Mouse (Mus musculus) CH12.LX (cell line): ENCODE data around the gene Casq2. TPM values are rescaled to one million over a fixed set of nuclear protein-coding genes. Genes with fewer than 3 reads are reported as not detected.

Source experiments
- DNase-seq: peaks from one replicate; pipeline ENCODE4 v3.0.0-alpha.2; 2013; ENCODE audit errors: extremely low read depth
- H3K27ac ChIP-seq: 2 replicates; pipeline ENCODE4 v1.5.1; 2012; ENCODE audit warnings: low read depth, mild to moderate bottlenecking, control low read depth, moderate library complexity; ENCODE audit not compliant: insufficient read depth
- H3K27me3 ChIP-seq: replicated peaks from 2 replicates; pipeline ENCODE3; 2012; ENCODE audit warnings: inconsistent platforms
- H3K36me3 ChIP-seq, 2 experiments: replicated peaks in 1 of 2; 2 replicates each; pipeline versions ENCODE3 to v1.6.1; 2012; ENCODE audit warnings: inconsistent platforms in 1 of 2, low read length in 1 of 2, mild to moderate bottlenecking in 1 of 2, mixed read lengths in 1 of 2, moderate library complexity in 1 of 2; ENCODE audit not compliant: control insufficient read depth in 1 of 2, insufficient read depth in 1 of 2
- H3K4me1 ChIP-seq, 2 experiments: 2 replicates each; pipeline ENCODE4 v1.6.1; 2012; ENCODE audit warnings: inconsistent platforms in 1 of 2, moderate library complexity in 1 of 2; ENCODE audit not compliant: insufficient read depth in 2 of 2, control insufficient read depth in 1 of 2
- H3K4me2 ChIP-seq: 2 replicates; pipeline ENCODE4 v1.6.1; 2012; ENCODE audit warnings: low read depth, mild to moderate bottlenecking, control low read depth; ENCODE audit not compliant: poor library complexity, insufficient read depth, severe bottlenecking
- H3K4me3 ChIP-seq, 3 experiments: fragments of 150-350 bp in 1 of 3; sonication (generic) in 1 of 3; replicated peaks in 1 of 3; 2 replicates each; pipeline versions ENCODE3 to v1.5.1; 2011 to 2012; ENCODE audit warnings: low read depth in 2 of 3, low read length in 2 of 3, mild to moderate bottlenecking in 2 of 3, moderate library complexity in 2 of 3, control low read depth in 1 of 3, improper control_type of control experiment in 1 of 3, inconsistent platforms in 1 of 3, mixed read lengths in 1 of 3; ENCODE audit not compliant: poor library complexity in 1 of 3
- H3K79me2 ChIP-seq: replicated peaks from 2 replicates; pipeline ENCODE4 v1.6.1; 2012; ENCODE audit warnings: mild to moderate bottlenecking, moderate library complexity; ENCODE audit not compliant: control insufficient read depth, poor library complexity, insufficient read depth, severe bottlenecking; ENCODE audit errors: extremely low read depth
- H3K9ac ChIP-seq: 2 replicates; pipeline ENCODE4 v1.6.1; 2012; ENCODE audit warnings: low read depth, mild to moderate bottlenecking, control low read depth, moderate library complexity; ENCODE audit not compliant: insufficient read depth
- H3K9me3 ChIP-seq: replicated peaks from 2 replicates; pipeline ENCODE3; 2012; ENCODE audit warnings: low read length, inconsistent platforms, mixed read lengths
- BHLHE40 ChIP-seq: IDR thresholded peaks from 2 replicates; pipeline ENCODE4 v1.6.1; 2011; ENCODE audit warnings: mild to moderate bottlenecking, low read depth, low read length, improper control_type of control experiment
- CHD1 ChIP-seq: IDR thresholded peaks from 2 replicates; pipeline ENCODE4 v1.6.1; 2012; ENCODE audit warnings: low read depth, low read length, improper control_type of control experiment, inconsistent platforms
- CTCF ChIP-seq, 2 experiments: IDR thresholded peaks in 1 of 2; conservative IDR thresholded peaks in 1 of 2; 2 replicates each; pipeline ENCODE4 v1.5.1; 2011 to 2012; ENCODE audit warnings: low read depth in 2 of 2, low read length in 2 of 2, improper control_type of control experiment in 1 of 2, inconsistent platforms in 1 of 2, mild to moderate bottlenecking in 1 of 2, moderate library complexity in 1 of 2
- E2F4 ChIP-seq: IDR thresholded peaks from 2 replicates; pipeline ENCODE4 v1.6.1; 2011; ENCODE audit warnings: low read depth, low read length, improper control_type of control experiment; ENCODE audit not compliant: insufficient replicate concordance
- ETS1 ChIP-seq: conservative IDR thresholded peaks from 2 replicates; pipeline ENCODE4 v1.6.1; 2012; ENCODE audit warnings: low read depth, mild to moderate bottlenecking, inconsistent platforms, low read length, improper control_type of control experiment, moderate library complexity
- IRF4 ChIP-seq: IDR thresholded peaks from 2 replicates; pipeline ENCODE4 v1.6.1; 2014; ENCODE audit warnings: low read depth, mild to moderate bottlenecking, inconsistent platforms, low read length, improper control_type of control experiment
- JUN ChIP-seq: IDR thresholded peaks from 2 replicates; pipeline ENCODE4 v1.6.1; 2011; ENCODE audit warnings: low read depth, mild to moderate bottlenecking, low read length, improper control_type of control experiment, moderate library complexity; ENCODE audit not compliant: insufficient read depth
- MAFK ChIP-seq: IDR thresholded peaks from 2 replicates; pipeline ENCODE4 v1.6.1; 2011; ENCODE audit warnings: low read length, improper control_type of control experiment; ENCODE audit not compliant: insufficient replicate concordance
- MAZ ChIP-seq: IDR thresholded peaks from 2 replicates; pipeline ENCODE4 v1.6.1; 2012; ENCODE audit warnings: low read depth, mild to moderate bottlenecking, inconsistent platforms, low read length, improper control_type of control experiment, moderate library complexity
- MEF2A ChIP-seq: IDR thresholded peaks from 2 replicates; pipeline ENCODE4 v1.6.1; 2014; ENCODE audit warnings: low read depth, mild to moderate bottlenecking, inconsistent platforms, low read length, improper control_type of control experiment, borderline replicate concordance
- NELFE ChIP-seq: IDR thresholded peaks from 2 replicates; pipeline ENCODE4 v1.6.1; 2011; ENCODE audit warnings: low read depth, low read length, improper control_type of control experiment
- POLR2A ChIP-seq: IDR thresholded peaks from 2 replicates; pipeline ENCODE4 v1.6.1; 2011; ENCODE audit warnings: low read depth, mild to moderate bottlenecking, improper control_type of control experiment, low read length
- POLR2AphosphoS2 ChIP-seq: IDR thresholded peaks from 2 replicates; pipeline ENCODE4 v1.6.1; 2011; ENCODE audit warnings: low read depth, low read length, improper control_type of control experiment
- RAD21 ChIP-seq: IDR thresholded peaks from 2 replicates; pipeline ENCODE4 v1.6.1; 2011; ENCODE audit warnings: low read depth, mild to moderate bottlenecking, low read length, improper control_type of control experiment, moderate library complexity
- RCOR1 ChIP-seq: conservative IDR thresholded peaks from 2 replicates; pipeline ENCODE4 v1.6.1; 2012; ENCODE audit warnings: low read depth, mild to moderate bottlenecking, inconsistent platforms, low read length, improper control_type of control experiment
- TBP ChIP-seq: conservative IDR thresholded peaks from 2 replicates; pipeline ENCODE4 v1.6.1; 2011; ENCODE audit warnings: low read depth, low read length, improper control_type of control experiment
- TCF12 ChIP-seq: IDR thresholded peaks from 2 replicates; pipeline ENCODE4 v1.6.1; 2014; ENCODE audit warnings: low read depth, mild to moderate bottlenecking, inconsistent platforms, low read length, improper control_type of control experiment
- UBTF ChIP-seq: IDR thresholded peaks from 2 replicates; pipeline ENCODE4 v1.6.1; 2012; ENCODE audit warnings: low read depth, mild to moderate bottlenecking, inconsistent platforms, low read length, improper control_type of control experiment, moderate library complexity
- USF2 ChIP-seq: conservative IDR thresholded peaks from 2 replicates; pipeline ENCODE4 v1.6.1; 2011; ENCODE audit warnings: low read depth, low read length, improper control_type of control experiment
- ZC3H11A ChIP-seq: IDR thresholded peaks from 2 replicates; pipeline ENCODE4 v1.6.1; 2012; ENCODE audit warnings: low read depth, mild to moderate bottlenecking, inconsistent platforms, low read length, improper control_type of control experiment
- ZKSCAN1 ChIP-seq: IDR thresholded peaks from 2 replicates; pipeline ENCODE4 v1.6.1; 2012; ENCODE audit warnings: low read depth, inconsistent platforms, low read length, improper control_type of control experiment, borderline replicate concordance
- ZMIZ1 ChIP-seq: IDR thresholded peaks from 2 replicates; pipeline ENCODE4 v1.6.1; 2012; ENCODE audit warnings: low read depth, mild to moderate bottlenecking, inconsistent platforms, low read length, improper control_type of control experiment
- dilution Hi-C: fragments of 300-500 bp; cut with MboI; formaldehyde crosslinking; loops from 2 replicates; pipeline ENCODE4 v1.14.3; 2020; ENCODE audit warnings: low sequenced_read_pairs; ENCODE audit not compliant: extremely low pct_unique_long_range_greater_than_20kb, extremely low pct_ligation_motif_present
- in situ Hi-C: fragments of 300-500 bp; cut with MboI; formaldehyde crosslinking; loops from 3 replicates; pipeline ENCODE4 v1.14.3; 2019; ENCODE audit warnings: low sequenced_read_pairs, low pct_ligation_motif_present, low pct_unique_long_range_greater_than_20kb, mixed read lengths
- polyA plus RNA-seq: library from polyadenylated mRNA; unstranded; fragments of >175 nt; gene quantifications from 2 replicates; pipeline ENCODE4 v1.2.1, GENCODE M21; 2012; ENCODE audit warnings: low read depth; ENCODE audit not compliant: insufficient read length
- total RNA-seq, 2 experiments: library from RNA; depleted of rRNA; stranded (reverse); fragments of 300-350 nt in 1 of 2; fragments of >200 nt in 1 of 2; gene quantifications; 2 replicates each; pipeline ENCODE4 v1.2.3; 2012 to 2014

Gene Casq2
- total and polyA plus RNA-seq, 3 experiments = not detected

- in situ Hi-C loops = no loop called here
- H3K36me3 ChIP-seq = no peaks in the 10 kb centered on the region
- H3K9ac ChIP-seq = no peak overlapping the region
- no peak for DNase-seq
- no peak overlapping the region for H3K4me3 ChIP-seq
- dilution Hi-C loops = no loop called here
- no peaks in the 10 kb centered on the region for H3K79me2 ChIP-seq
- H3K27ac ChIP-seq = no peak overlapping the region
- H3K27me3 ChIP-seq = no peaks in the 10 kb centered on the region
- no peaks in the 10 kb centered on the region for H3K9me3 ChIP-seq
- TF ChIP-seq IRF4 (no peak), MAFK (no peak), JUN (no peak), ZC3H11A (no peak), CHD1 (no peak), MEF2A (no peak), ETS1 (no peak)
- peaks cover 0 to 3% of the 10 kb centered on the region in 2 experiments; a peak in 1 of 4 replicates for H3K4me1 ChIP-seq
- H3K4me2 ChIP-seq = no peak overlapping the region
Measured at GRCm38 (mm10) chr3:102165536-102166286, 79.5 kb downstream of the Casq2 start.

GRCm38 (mm10) chr3:102166287-102166620 is 80.0 kb downstream of the Casq2 start:
- in situ Hi-C loops = no loop called here
- H3K4me3 ChIP-seq = no peak overlapping the region
- H3K36me3 ChIP-seq = no peaks in the 10 kb centered on the region
- no peaks in the 10 kb centered on the region for H3K27me3 ChIP-seq
- H3K4me1 ChIP-seq = peaks cover 0 to 3% of the 10 kb centered on the region in 2 experiments; a peak in 1 of 4 replicates
- DNase-seq = no peak
- H3K4me2 ChIP-seq = no peak overlapping the region
- TF ChIP-seq RCOR1 = no peak
- TF ChIP-seq, all 38 proteins: peak for 0
- dilution Hi-C loops = no loop called here
- no peaks in the 10 kb centered on the region for H3K79me2 ChIP-seq
- no peak overlapping the region for H3K27ac ChIP-seq
- no peaks in the 10 kb centered on the region for H3K9me3 ChIP-seq
- H3K9ac ChIP-seq = no peak overlapping the region

GRCm38 (mm10) chr3:102166794-102167193 is 80.6 kb downstream of the Casq2 start:
- Histone ChIP-seq H3K9ac (no peak overlapping the region), H3K4me1 (peaks cover 0 to 3% of the 10 kb centered on the region in 2 experiments; a peak in 1 of 4 replicates), H3K4me3 (no peak overlapping the region), H3K27me3 (no peaks in the 10 kb centered on the region), H3K27ac (no peak overlapping the region), H3K4me2 (no peak overlapping the region), H3K79me2 (no peaks in the 10 kb centered on the region), H3K36me3 (no peaks in the 10 kb centered on the region), H3K9me3 (no peaks in the 10 kb centered on the region)
- in situ Hi-C loops = no loop called here
- dilution Hi-C loops = no loop called here
- DNase-seq = no peak
- TF ChIP-seq ZKSCAN1 = no peak
- no peak for TF ChIP-seq ETS1
- no peak for TF ChIP-seq MAZ
- TF ChIP-seq CTCF (conservative IDR thresholded peaks at IDR 0.05 in 1 of 2, IDR thresholded peaks at IDR 0.05 in 1 of 2; ENCODE audit: low read depth in 2 of 2, low read length in 2 of 2) = no peak
- TF ChIP-seq UBTF = no peak
- TF ChIP-seq E2F4 = no peak
- TF ChIP-seq ZMIZ1 = no peak
- TF ChIP-seq CHD1 = no peak
- no peak for TF ChIP-seq BHLHE40
- no peak for TF ChIP-seq TCF12
- no peak for TF ChIP-seq POLR2A
- TF ChIP-seq TBP = no peak
- no peak for TF ChIP-seq RAD21
- TF ChIP-seq NELFE = no peak
- no peak for TF ChIP-seq USF2
- no peak for TF ChIP-seq IRF4
- TF ChIP-seq MAFK = no peak
- no peak for TF ChIP-seq POLR2AphosphoS2
